Mouse (Mus musculus): ENCODE results near the gene Tnfrsf23. TPM values are rescaled to one million over a fixed set of nuclear protein-coding genes. Genes with fewer than 3 reads are reported as not detected.

The Tnfrsf23 gene
- 3.5 and 4.8 TPM in 2 replicates for polyA plus RNA-seq (2012; rRNA removed)

DNA sequence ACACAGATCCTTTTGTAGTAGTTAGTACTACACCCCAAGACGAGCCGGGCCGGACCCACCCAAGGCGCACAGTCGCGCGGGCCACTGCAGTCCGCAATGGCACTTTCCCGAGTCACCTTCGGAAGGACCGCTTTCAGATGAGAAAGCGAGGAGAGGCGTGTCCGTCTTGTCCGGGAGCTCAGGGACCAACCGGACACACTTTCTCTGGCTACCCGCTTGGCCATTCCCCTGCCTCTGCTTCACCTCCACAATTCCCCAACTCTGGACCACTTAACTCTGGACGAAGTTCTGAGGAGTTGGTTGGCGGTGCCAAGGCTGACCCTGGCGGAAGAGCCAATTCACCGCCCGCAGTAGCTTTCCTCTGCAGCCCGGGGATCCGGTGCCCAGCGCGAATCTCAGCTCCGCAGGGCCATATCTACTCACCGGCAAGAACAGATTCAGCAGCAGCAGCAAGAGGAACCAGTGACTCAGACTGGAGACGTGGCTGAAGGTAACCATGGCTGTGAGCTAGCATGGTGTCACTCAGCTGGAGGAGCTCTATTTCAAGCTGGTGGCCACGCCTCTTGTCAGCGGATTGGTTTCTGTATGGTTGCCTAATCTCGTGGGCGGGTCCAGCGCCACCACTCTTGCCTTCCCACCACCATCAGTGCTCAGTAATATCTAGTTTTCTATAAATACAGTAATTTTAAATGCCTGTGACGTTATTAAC lies at the start of gene Tnfrsf23:
Gene Tnfrsf23 (minus strand): TSS at position 514 of the 709 bp plus-strand sequence.
- peak; percentile 57 for DNase-seq
- no peak within 1 kb of the TSS for H3K27ac ChIP-seq (ENCODE audit: control insufficient read depth, insufficient read depth, low read length)
- TF ChIP-seq POLR2A (IDR thresholded peaks at IDR 0.05; ENCODE audit: control insufficient read depth, extremely low read depth, insufficient read depth, low read length, poor library complexity), result no peak
- TF ChIP-seq CTCF (IDR thresholded peaks at IDR 0.05; ENCODE audit: borderline replicate concordance, control insufficient read depth, extremely low read depth, insufficient read depth, low read length, poor library complexity), result no peak
- 4% methylated on average over 35 of the region's 35 CpGs for WGBS
- H3K27me3 ChIP-seq (ENCODE audit: control insufficient read depth, insufficient read depth, low read length), result no peaks in the 10 kb centered on the region
- peak within 1 kb of the TSS; percentile 13 for H3K4me3 ChIP-seq (ENCODE audit: control insufficient read depth, insufficient read depth, low read length)
- peaks cover 5% of the 10 kb centered on the region; the same call in 1 of the 2 replicates for H3K4me1 ChIP-seq (replicated peaks; ENCODE audit: control insufficient read depth, insufficient read depth, low read length)
- H3K36me3 ChIP-seq (ENCODE audit: control insufficient read depth, insufficient read depth, low read length), result no peaks in the 10 kb centered on the region

DNA sequence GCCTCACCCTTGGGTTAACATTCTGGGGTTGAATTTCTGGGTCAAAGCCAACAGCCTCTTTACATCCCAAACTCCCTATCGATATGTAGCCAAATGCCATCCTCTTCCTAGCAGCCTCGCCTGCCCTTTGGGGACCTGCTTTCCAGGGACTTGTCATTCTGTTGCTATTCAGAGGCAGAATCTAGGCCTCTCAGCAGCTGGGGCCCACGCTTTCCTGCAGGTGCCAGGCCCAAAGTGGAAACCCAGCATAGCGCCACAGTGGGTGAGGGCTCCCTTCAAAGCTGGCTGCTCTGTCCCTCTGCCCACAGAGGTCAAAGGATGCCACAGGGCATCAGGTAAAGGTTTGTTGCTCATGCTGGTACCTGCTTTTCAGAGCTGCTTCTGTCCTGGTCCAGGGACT lies 48.1 kb upstream of the Tnfrsf23 start:
- H3K36me3 ChIP-seq (ENCODE audit: control insufficient read depth, insufficient read depth, low read length), result no peaks in the 10 kb centered on the region
- no peak for TF ChIP-seq POLR2A (IDR thresholded peaks at IDR 0.05; ENCODE audit: control insufficient read depth, extremely low read depth, insufficient read depth, low read length, poor library complexity)
- no peak for TF ChIP-seq CTCF (IDR thresholded peaks at IDR 0.05; ENCODE audit: borderline replicate concordance, control insufficient read depth, extremely low read depth, insufficient read depth, low read length, poor library complexity)
- peaks cover 3% of the 10 kb centered on the region; the same call in 1 of the 2 replicates for H3K4me1 ChIP-seq (replicated peaks; ENCODE audit: control insufficient read depth, insufficient read depth, low read length)
- H3K27ac ChIP-seq (ENCODE audit: control insufficient read depth, insufficient read depth, low read length), result no peak overlapping the region
- WGBS, result 88% methylated on average over 4 of the region's 4 CpGs
- DNase-seq, result no peak
- no peaks in the 10 kb centered on the region for H3K27me3 ChIP-seq (ENCODE audit: control insufficient read depth, insufficient read depth, low read length)
- H3K4me3 ChIP-seq (ENCODE audit: control insufficient read depth, insufficient read depth, low read length), result no peak overlapping the region

GRCm38 (mm10) chr7:143729886-143730285 lies 44.2 kb upstream of the Tnfrsf23 start:
- no peak for DNase-seq
- no peaks in the 10 kb centered on the region for H3K27me3 ChIP-seq (ENCODE audit: control insufficient read depth, insufficient read depth, low read length)
- no peak overlapping the region for H3K4me3 ChIP-seq (ENCODE audit: control insufficient read depth, insufficient read depth, low read length)
- H3K36me3 ChIP-seq (ENCODE audit: control insufficient read depth, insufficient read depth, low read length), result no peaks in the 10 kb centered on the region
- 95% methylated on average over 10 of the region's 10 CpGs for WGBS
- peaks cover 3% of the 10 kb centered on the region; the same call in 1 of the 2 replicates for H3K4me1 ChIP-seq (replicated peaks; ENCODE audit: control insufficient read depth, insufficient read depth, low read length)
- TF ChIP-seq CTCF (IDR thresholded peaks at IDR 0.05; ENCODE audit: borderline replicate concordance, control insufficient read depth, extremely low read depth, insufficient read depth, low read length, poor library complexity) (no peak), POLR2A (IDR thresholded peaks at IDR 0.05; ENCODE audit: control insufficient read depth, extremely low read depth, insufficient read depth, low read length, poor library complexity) (no peak)
- no peak overlapping the region for H3K27ac ChIP-seq (ENCODE audit: control insufficient read depth, insufficient read depth, low read length)

DNA sequence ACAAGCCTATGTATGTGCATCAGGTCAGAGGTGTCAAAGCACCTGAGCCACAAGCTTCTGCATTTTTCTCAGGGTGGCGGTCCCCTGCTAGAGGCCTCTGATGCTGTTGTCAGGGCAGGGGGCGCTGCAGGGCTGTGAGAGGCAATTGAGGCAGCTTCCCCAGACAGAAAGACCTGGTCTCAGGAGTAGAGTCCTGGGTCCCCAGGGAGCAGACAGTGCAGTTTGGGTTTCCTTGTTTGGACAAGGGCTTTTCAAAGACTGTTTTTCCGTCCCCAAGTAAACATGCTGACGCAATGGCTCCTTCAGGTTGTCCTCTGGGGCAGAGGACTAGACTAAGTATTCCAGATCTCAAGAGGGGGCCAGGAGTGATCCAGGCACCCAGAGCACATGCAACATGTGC lies 40.7 kb upstream of the Tnfrsf23 start:
- TF ChIP-seq CTCF (IDR thresholded peaks at IDR 0.05; ENCODE audit: borderline replicate concordance, control insufficient read depth, extremely low read depth, insufficient read depth, low read length, poor library complexity) (no peak), POLR2A (IDR thresholded peaks at IDR 0.05; ENCODE audit: control insufficient read depth, extremely low read depth, insufficient read depth, low read length, poor library complexity) (no peak)
- no peak overlapping the region for H3K4me3 ChIP-seq (ENCODE audit: control insufficient read depth, insufficient read depth, low read length)
- no peaks in the 10 kb centered on the region for H3K36me3 ChIP-seq (ENCODE audit: control insufficient read depth, insufficient read depth, low read length)
- no peaks in the 10 kb centered on the region for H3K27me3 ChIP-seq (ENCODE audit: control insufficient read depth, insufficient read depth, low read length)
- no peaks in the 10 kb centered on the region for H3K4me1 ChIP-seq (replicated peaks; ENCODE audit: control insufficient read depth, insufficient read depth, low read length)
- peak; percentile 15 for DNase-seq
- 94% methylated on average over 4 of the region's 4 CpGs for WGBS
- no peak overlapping the region for H3K27ac ChIP-seq (ENCODE audit: control insufficient read depth, insufficient read depth, low read length)

DNA sequence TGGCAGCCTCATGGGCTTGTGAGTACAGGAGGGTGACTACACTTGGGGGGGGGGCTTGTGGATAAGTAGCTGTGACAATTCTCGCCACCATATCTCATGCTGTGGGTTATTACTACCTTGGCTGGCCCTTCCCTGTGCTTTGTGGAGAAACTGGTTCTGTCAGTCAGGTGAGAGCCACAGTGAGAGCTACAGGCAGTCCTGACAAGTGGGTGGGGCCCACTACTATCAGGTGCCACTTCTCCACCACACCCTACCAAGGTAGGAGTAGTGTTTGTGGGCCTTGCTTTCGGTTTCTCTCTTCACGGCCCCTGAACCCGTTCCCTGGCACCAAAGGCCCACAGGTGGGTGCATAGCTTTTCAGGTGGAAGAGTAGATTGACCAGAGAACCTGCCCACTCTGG lies 38.2 kb upstream of the Tnfrsf23 start:
- no peak for DNase-seq
- Histone ChIP-seq H3K36me3 (ENCODE audit: control insufficient read depth, insufficient read depth, low read length) (no peaks in the 10 kb centered on the region), H3K27ac (ENCODE audit: control insufficient read depth, insufficient read depth, low read length) (no peak overlapping the region), H3K27me3 (ENCODE audit: control insufficient read depth, insufficient read depth, low read length) (no peaks in the 10 kb centered on the region), H3K4me3 (ENCODE audit: control insufficient read depth, insufficient read depth, low read length) (no peak overlapping the region), H3K4me1 (replicated peaks; ENCODE audit: control insufficient read depth, insufficient read depth, low read length) (no peaks in the 10 kb centered on the region)
- 86% methylated on average over 4 of the region's 4 CpGs for WGBS
- TF ChIP-seq POLR2A (IDR thresholded peaks at IDR 0.05; ENCODE audit: control insufficient read depth, extremely low read depth, insufficient read depth, low read length, poor library complexity) (no peak), CTCF (IDR thresholded peaks at IDR 0.05; ENCODE audit: borderline replicate concordance, control insufficient read depth, extremely low read depth, insufficient read depth, low read length, poor library complexity) (no peak)

DNA sequence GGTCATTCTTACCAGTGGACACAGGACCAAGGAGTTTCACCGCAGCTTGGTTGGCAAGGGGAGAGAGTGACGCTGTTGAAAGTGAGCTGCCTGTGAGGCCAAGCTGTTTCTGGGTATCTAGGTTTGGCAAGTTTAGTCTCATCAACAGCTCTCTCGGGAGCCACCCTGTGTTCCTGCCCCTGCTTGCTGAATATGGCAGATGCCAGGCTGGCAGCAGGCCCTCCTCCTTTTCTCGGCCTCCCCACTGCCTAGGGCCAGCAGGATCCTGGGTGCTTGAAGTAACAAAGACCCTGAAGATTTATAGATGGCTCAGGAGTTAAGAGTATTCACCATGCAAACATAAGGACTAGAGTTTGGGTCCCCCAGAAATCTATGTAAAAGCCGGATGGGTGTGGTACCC lies 37.0 kb upstream of the Tnfrsf23 start:
- Histone ChIP-seq H3K4me3 (ENCODE audit: control insufficient read depth, insufficient read depth, low read length) (no peak overlapping the region), H3K27me3 (ENCODE audit: control insufficient read depth, insufficient read depth, low read length) (no peaks in the 10 kb centered on the region), H3K36me3 (ENCODE audit: control insufficient read depth, insufficient read depth, low read length) (no peaks in the 10 kb centered on the region), H3K4me1 (replicated peaks; ENCODE audit: control insufficient read depth, insufficient read depth, low read length) (no peaks in the 10 kb centered on the region), H3K27ac (ENCODE audit: control insufficient read depth, insufficient read depth, low read length) (no peak overlapping the region)
- DNase-seq, result no peak
- WGBS, result 96% methylated on average over 5 of the region's 5 CpGs
- TF ChIP-seq CTCF (IDR thresholded peaks at IDR 0.05; ENCODE audit: borderline replicate concordance, control insufficient read depth, extremely low read depth, insufficient read depth, low read length, poor library complexity) (no peak), POLR2A (IDR thresholded peaks at IDR 0.05; ENCODE audit: control insufficient read depth, extremely low read depth, insufficient read depth, low read length, poor library complexity) (no peak)

Measured in thymus, adult 2 months (tissue).